Mouse (Mus musculus) limb, embryonic 12.5 days (tissue): ENCODE measurements around the gene Galnt2. TPM values are rescaled to one million over a fixed set of nuclear protein-coding genes. Genes with fewer than 3 reads are reported as not detected.
A peak's percentile ranks its signal among the peaks of the same experiment; 100 is the strongest.

ENCODE experiments used
- ATAC-seq: fragments of 200-750 bp; cut with Nextera tagmentation; 2 replicates; pipeline ENCODE4 v1.8.0; 2017; ENCODE audit warnings: low read depth, moderate TSS enrichment; ENCODE audit not compliant: insufficient number of reproducible peaks, insufficient read depth, low FRiP score, low TSS enrichment
- H3K27ac ChIP-seq: fragments of 300-500 bp; sonication (generic); 2 replicates; pipeline ENCODE4 v1.5.1; 2016; ENCODE audit warnings: mild to moderate bottlenecking, moderate library complexity
- H3K27me3 ChIP-seq: fragments of 300-500 bp; sonication (generic); 2 replicates; pipeline ENCODE4 v1.6.1; 2016; ENCODE audit warnings: mild to moderate bottlenecking, moderate library complexity
- H3K36me3 ChIP-seq: fragments of 300-500 bp; sonication (generic); 2 replicates; pipeline ENCODE4 v1.6.1; 2016; ENCODE audit warnings: mild to moderate bottlenecking, moderate library complexity
- H3K4me1 ChIP-seq: fragments of 300-500 bp; sonication (generic); replicated peaks from 2 replicates; pipeline ENCODE4 v1.6.1; 2016
- H3K4me2 ChIP-seq: fragments of 300-500 bp; sonication (generic); 2 replicates; pipeline ENCODE4 v1.6.1; 2016; ENCODE audit warnings: mild to moderate bottlenecking, moderate library complexity
- H3K4me3 ChIP-seq: fragments of 300-500 bp; sonication (generic); replicated peaks from 2 replicates; pipeline ENCODE4 v1.5.1; 2016; ENCODE audit warnings: mild to moderate bottlenecking
- H3K9ac ChIP-seq: fragments of 300-500 bp; sonication (generic); replicated peaks from 2 replicates; pipeline ENCODE4 v1.6.1; 2016; ENCODE audit warnings: mild to moderate bottlenecking, moderate library complexity
- H3K9me3 ChIP-seq: fragments of 300-500 bp; sonication (generic); 2 replicates; pipeline ENCODE4 v1.6.1; 2016; ENCODE audit warnings: mild to moderate bottlenecking, moderate library complexity
- WGBS: fragments of 180-500 bp; shearing (Covaris S2); methylation state at CpG from one replicate; pipeline ENCODE4 v1.1.7; 2016; 5-methylcytosine and 5-hydroxymethylcytosine counted together
- polyA plus RNA-seq: library from polyadenylated mRNA; unstranded; fragments of >200 nt; fragmentation: Nextera tagmentation; extraction: Ambion mirVana; gene quantifications from 2 replicates; pipeline ENCODE4 v1.2.1, GENCODE M21; 2016

Galnt2 gene
- polyA plus RNA-seq, 1 experiment from 2014 or later, result 64.3 TPM

DNA sequence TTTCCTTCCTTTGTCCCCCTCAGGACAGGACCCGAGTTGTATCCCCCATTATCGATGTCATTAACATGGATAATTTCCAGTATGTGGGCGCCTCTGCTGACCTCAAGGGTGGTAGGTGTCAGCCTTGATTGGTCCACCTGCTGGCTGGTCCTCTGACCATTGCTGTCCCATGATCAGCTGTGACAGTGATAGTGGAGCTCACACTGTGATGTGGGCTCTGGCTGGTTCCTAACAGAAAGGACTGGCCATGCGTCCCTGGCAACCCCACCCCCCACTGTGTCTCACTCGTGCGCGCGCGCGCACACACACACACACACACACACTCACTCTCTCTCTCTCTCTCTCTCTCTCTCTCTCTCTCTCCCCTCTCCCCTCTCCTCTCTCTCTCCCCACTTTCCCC is 98.5 kb downstream of the Galnt2 start:
- Histone ChIP-seq H3K36me3 (peaks cover 89% of the 10 kb centered on the region), H3K4me2 (no peak overlapping the region), H3K9ac (no peak overlapping the region), H3K4me3 (no peak overlapping the region), H3K9me3 (no peaks in the 10 kb centered on the region), H3K27me3 (no peaks in the 10 kb centered on the region), H3K4me1 (no peaks in the 10 kb centered on the region), H3K27ac (no peak overlapping the region)
- ATAC-seq, result no peak
- 79% methylated on average over 10 of the region's 10 CpGs for WGBS

DNA sequence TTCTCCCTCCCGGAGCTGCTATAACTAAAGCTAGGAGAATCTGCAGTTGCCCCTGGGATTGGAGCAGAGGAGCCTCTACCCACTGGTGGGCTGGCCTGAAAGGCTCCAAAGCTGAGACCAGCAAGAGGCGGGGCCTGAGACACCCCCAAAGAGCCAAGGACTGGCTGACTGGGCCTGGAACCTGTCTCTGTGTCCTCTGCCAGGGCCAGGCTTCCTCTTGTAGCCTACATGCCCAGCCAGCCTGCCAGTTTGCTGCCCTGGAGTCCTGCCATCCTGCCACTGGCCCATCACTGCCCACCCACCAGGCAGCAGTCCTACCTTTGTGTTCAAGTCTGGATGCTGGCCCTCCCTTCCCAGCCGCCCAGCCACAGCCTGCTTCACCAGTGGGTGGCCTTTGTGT is 99.2 kb downstream of the Galnt2 start:
- Histone ChIP-seq H3K27me3 (no peaks in the 10 kb centered on the region), H3K9me3 (no peaks in the 10 kb centered on the region), H3K9ac (no peak overlapping the region), H3K4me1 (no peaks in the 10 kb centered on the region), H3K4me2 (no peak overlapping the region), H3K27ac (no peak overlapping the region), H3K36me3 (peaks cover 90% of the 10 kb centered on the region), H3K4me3 (no peak overlapping the region)
- no peak for ATAC-seq
- WGBS, result 55% methylated on average over 3 of the region's 3 CpGs

DNA sequence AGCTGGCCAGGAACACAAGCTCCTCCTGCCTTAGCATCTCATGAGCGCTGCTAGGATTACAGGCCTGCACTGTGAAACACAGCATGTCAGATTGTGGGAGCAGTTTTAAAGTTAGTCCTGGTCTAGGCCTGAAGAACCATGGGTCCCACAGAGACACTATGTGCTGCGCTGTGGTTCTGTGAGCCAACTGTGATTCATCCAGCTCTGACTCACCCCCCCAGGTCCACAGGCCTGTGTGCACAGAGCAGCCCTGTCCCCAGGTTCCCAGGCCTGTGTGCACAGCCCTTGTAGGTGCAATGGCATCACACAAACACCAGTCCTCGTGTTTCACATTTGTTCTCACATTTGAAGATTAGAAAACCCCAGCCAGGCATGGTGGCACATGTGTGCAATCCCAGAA is 99.9 kb downstream of the Galnt2 start:
- no peaks in the 10 kb centered on the region for H3K4me1 ChIP-seq
- H3K9me3 ChIP-seq, result no peaks in the 10 kb centered on the region
- H3K4me2 ChIP-seq, result no peak overlapping the region
- H3K27me3 ChIP-seq, result no peaks in the 10 kb centered on the region
- H3K4me3 ChIP-seq, result no peak overlapping the region
- no peak overlapping the region for H3K27ac ChIP-seq
- WGBS, result 89% methylated on average over 3 of the region's 3 CpGs
- H3K36me3 ChIP-seq, result peaks cover 90% of the 10 kb centered on the region
- no peak for ATAC-seq
- H3K9ac ChIP-seq, result no peak overlapping the region

DNA sequence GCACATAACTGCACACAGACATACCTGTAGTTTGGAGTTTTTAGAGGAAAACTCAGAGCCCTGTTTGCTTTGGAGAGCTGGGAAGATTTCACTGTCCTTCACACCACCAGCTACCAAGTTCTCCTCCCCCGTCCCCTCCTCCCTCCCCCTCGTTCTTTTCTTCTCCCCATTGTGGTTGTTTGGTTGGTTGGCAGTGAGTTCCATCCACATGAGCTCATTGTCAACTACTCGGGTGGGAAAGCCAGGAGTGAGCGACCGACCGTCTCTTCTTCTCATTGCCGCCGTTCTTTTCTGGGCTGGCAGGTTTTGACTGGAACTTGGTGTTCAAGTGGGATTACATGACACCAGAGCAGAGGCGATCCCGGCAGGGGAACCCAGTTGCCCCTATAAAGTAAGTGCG is 100.5 kb downstream of the Galnt2 start:
- Histone ChIP-seq H3K27ac (no peak overlapping the region), H3K4me2 (no peak overlapping the region), H3K4me3 (no peak overlapping the region), H3K27me3 (no peaks in the 10 kb centered on the region), H3K36me3 (peaks cover 90% of the 10 kb centered on the region), H3K4me1 (no peaks in the 10 kb centered on the region), H3K9ac (no peak overlapping the region), H3K9me3 (no peaks in the 10 kb centered on the region)
- WGBS, result 82% methylated on average over 11 of the region's 11 CpGs
- ATAC-seq, result no peak

DNA sequence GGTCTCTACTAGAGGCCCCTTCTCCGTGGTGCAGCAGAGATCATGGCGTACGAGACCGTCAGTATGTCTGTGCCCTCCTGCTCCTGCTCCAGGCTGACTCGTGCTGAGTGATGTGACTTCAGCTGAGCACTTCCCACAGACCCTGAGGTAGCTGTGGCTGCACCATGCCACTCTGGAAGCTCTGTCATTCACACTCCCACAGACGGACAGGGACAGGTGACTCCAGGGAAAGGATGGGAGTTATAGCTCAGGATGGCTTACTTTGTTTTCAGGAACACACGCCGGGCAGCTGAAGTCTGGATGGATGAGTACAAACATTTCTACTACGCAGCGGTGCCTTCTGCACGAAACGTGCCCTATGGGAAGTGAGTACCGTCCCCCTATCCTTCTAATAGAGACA is 105.1 kb downstream of the Galnt2 start:
- Histone ChIP-seq H3K27ac (no peak overlapping the region), H3K4me1 (0 out of 2 replicates have a peak, but pooled peaks cover 6% of the 10 kb centered on the region), H3K9ac (no peak overlapping the region), H3K4me3 (no peak overlapping the region), H3K36me3 (peaks cover 94% of the 10 kb centered on the region), H3K4me2 (no peak overlapping the region), H3K9me3 (no peaks in the 10 kb centered on the region), H3K27me3 (no peaks in the 10 kb centered on the region)
- no peak for ATAC-seq
- WGBS, result 92% methylated on average over 13 of the region's 13 CpGs

DNA sequence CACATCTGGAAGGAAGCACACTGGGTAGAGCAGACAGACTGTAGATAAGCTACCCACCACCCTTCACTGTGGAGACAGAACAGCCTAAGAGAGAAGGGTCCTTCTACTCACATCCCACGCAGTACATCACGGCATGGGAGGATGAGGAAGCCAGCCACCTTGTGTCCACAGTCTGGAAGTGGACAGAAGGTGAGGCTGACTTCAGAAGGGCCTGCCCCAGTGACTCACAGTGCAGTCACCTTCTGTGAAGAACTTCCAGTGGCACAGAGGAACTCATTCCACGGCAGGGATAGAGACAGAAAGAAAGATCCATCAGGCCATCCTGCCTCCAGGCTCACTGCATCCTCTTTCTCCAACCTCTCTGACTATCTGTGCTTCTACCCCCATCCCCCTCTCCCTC is 108.6 kb downstream of the Galnt2 start:
- Histone ChIP-seq H3K4me3 (no peak overlapping the region), H3K36me3 (peaks cover 98% of the 10 kb centered on the region), H3K27me3 (no peaks in the 10 kb centered on the region), H3K4me2 (no peak overlapping the region), H3K9ac (no peak overlapping the region), H3K9me3 (no peaks in the 10 kb centered on the region), H3K4me1 (0 out of 2 replicates have a peak, but pooled peaks cover 6% of the 10 kb centered on the region), H3K27ac (no peak overlapping the region)
- no peak for ATAC-seq
- 86% methylated on average over 3 of the region's 3 CpGs for WGBS

DNA sequence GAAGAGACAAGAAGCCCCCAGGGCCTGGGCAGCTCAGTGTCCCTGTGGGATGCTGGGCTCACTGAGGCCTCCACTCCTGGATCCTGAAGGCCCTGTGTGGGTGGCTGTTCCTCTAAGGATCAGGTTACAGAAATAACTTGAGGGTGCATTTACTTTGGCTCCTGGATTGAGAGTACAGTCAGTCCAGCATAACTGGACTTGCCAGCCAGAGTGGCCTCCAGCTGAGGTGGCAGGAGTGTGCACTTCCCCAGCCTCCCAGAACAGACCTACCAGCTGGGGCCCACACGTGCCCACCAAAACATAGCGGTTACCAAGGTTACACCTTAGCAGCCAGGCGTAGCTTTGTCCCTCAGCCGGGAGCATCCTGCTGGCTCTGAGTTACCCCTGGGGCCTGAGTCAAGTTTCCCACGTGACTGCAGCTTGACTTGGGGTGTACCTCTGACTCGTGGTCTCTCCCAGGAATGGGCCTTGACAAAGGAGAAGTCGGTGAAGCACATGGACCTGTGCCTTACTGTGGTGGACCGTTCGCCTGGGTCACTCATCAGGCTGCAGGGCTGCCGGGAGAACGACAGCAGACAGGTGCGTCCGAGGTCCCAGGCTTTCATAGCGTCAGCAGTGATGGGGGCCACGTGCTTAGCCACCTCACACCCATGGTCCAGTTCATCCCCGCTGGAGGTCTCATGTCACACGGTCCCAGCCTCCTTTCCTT is 109.3 kb downstream of the Galnt2 start:
- Histone ChIP-seq H3K36me3 (peaks cover 96% of the 10 kb centered on the region), H3K27me3 (no peaks in the 10 kb centered on the region), H3K9me3 (no peaks in the 10 kb centered on the region), H3K4me2 (no peak overlapping the region), H3K4me3 (no peak overlapping the region), H3K9ac (no peak overlapping the region), H3K4me1 (0 out of 2 replicates have a peak, but pooled peaks cover 6% of the 10 kb centered on the region), H3K27ac (no peak overlapping the region)
- no peak for ATAC-seq
- 77% methylated on average over 17 of the region's 17 CpGs for WGBS

DNA sequence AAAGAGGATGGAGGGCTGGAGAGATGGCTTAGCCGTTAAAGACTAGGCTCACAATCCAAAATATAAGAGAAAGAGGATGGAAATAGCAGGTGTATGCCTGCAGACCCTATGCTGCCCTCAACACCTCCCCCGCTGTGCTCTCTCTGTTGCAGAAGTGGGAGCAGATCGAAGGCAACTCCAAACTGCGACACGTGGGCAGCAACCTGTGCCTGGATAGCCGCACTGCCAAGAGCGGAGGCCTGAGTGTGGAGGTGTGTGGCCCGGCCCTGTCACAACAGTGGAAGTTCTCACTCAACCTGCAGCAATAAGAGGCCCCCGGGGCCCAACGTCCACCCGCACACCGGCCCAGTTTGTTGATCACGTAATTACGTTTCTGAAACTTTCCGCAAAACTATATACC is 112.0 kb downstream of the Galnt2 start:
- Histone ChIP-seq H3K4me2 (no peak overlapping the region), H3K36me3 (peaks cover 70% of the 10 kb centered on the region), H3K9me3 (no peaks in the 10 kb centered on the region), H3K27me3 (no peaks in the 10 kb centered on the region), H3K9ac (no peak overlapping the region), H3K27ac (no peak overlapping the region), H3K4me1 (peaks cover 18% of the 10 kb centered on the region), H3K4me3 (no peak overlapping the region)
- ATAC-seq, result no peak
- 93% methylated on average over 15 of the region's 15 CpGs for WGBS

DNA sequence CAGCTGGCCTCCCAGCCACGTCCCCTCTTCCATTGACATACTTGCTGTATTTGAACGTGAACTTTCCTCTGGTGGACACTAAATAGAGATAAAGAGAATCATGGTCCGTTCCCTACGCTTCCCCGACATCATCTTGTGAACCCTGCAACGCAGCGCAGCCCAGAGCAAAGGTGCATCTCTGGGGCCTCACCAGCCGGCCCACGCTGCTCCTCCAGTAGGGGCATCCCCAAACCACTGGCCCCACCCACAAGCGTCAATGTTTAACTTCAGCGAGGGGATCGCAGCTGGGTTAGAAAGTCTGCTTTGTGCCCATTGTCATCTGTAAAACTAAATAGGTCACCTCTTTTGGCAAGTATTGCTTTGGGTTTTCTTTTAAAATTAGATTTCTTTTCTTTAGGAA is 112.8 kb downstream of the Galnt2 start:
- Histone ChIP-seq H3K27me3 (no peaks in the 10 kb centered on the region), H3K36me3 (peaks cover 61% of the 10 kb centered on the region), H3K4me3 (no peak overlapping the region), H3K4me1 (peaks cover 18% of the 10 kb centered on the region), H3K9ac (no peak overlapping the region), H3K4me2 (no peak overlapping the region), H3K9me3 (no peaks in the 10 kb centered on the region), H3K27ac (no peak overlapping the region)
- no peak for ATAC-seq
- WGBS, result 91% methylated on average over 12 of the region's 12 CpGs

DNA sequence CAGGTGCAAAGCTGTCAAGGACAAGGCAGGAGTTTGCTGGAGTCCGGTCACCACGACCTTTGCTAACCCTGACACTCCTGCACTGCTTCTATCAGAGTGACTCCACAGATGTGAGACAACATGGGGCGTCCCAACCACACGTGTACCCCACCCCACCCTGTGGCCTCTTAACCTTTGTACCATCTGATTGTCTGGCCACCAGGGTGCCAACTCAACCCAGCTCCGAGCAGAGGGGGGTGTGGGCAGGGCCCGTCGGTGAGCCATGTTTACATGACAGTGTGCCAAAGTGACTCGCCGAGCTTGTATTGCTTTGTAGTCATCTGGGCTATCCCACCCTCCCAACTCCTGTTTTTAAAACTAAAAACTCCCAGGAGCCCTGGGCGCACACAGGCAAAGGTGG is 113.9 kb downstream of the Galnt2 start:
- WGBS, result 88% methylated on average over 10 of the region's 10 CpGs
- Histone ChIP-seq H3K9me3 (no peaks in the 10 kb centered on the region), H3K4me2 (no peak overlapping the region), H3K36me3 (peaks cover 52% of the 10 kb centered on the region), H3K4me3 (no peak overlapping the region), H3K27ac (no peak overlapping the region), H3K9ac (no peak overlapping the region), H3K27me3 (no peaks in the 10 kb centered on the region), H3K4me1 (peaks cover 15% of the 10 kb centered on the region)
- no peak for ATAC-seq

DNA sequence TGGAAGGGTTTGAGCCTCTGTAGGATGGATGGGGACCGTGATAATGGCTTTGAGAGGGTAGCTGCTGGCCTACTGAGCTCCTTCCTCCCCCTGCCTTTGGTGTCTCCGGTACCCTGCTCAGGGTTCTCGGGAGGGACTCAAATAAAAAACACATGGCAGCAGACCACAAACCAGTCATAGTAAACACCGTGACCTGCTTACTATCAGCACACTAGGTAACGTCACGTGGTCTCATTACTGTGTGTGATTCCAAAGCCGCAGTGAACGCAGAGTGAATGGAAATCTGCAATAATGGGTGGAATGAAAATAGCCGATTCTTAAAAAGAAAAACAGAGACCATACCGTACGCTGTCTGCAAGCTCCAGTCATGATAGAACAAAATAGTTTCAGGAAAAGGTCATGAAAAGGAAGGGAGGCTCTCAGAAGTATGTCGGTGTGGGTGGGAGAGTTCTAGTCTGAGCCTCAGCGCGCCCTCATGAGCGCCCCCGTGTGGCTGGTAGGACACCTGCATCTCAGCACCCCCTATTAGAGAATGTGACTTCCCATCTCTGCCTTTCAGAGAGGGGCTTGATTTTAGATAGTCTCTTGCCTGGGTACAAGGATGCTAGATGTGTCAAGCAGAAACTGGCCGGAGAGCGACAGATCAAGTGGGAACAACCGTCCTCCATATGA is 115.8 kb downstream of the Galnt2 start:
- H3K9me3 ChIP-seq, result no peaks in the 10 kb centered on the region
- H3K4me2 ChIP-seq, result peak overlapping the region; percentile 26; the same call in 1 of the 2 replicates
- peak overlapping the region; percentile 41; the same call in 1 of the 2 replicates for H3K27ac ChIP-seq
- 30% methylated on average over 19 of the region's 19 CpGs for WGBS
- no peak overlapping the region for H3K9ac ChIP-seq
- H3K4me1 ChIP-seq, result peaks cover 11% of the 10 kb centered on the region
- no peak overlapping the region for H3K4me3 ChIP-seq
- no peaks in the 10 kb centered on the region for H3K27me3 ChIP-seq
- no peak for ATAC-seq
- H3K36me3 ChIP-seq, result peaks cover 33% of the 10 kb centered on the region
